Mouse (Mus musculus) right cerebral cortex, adult 2 months (tissue): ENCODE data around the gene Irgq.

Source experiments
- DNase-seq, 2 experiments: peaks; one replicate each; pipeline ENCODE4 v3.0.0; 2021 to 2022; ENCODE audit warnings: low spot score in 2 of 2

Gene Irgq

GRCm38 (mm10) chr7:24546634-24547389 lies 16.3 kb downstream of the Irgq start:
- peak; percentile 99 for DNase-seq

GRCm38 (mm10) chr7:24547534-24548036 lies 17.1 kb downstream of the Irgq start:
- no peak for DNase-seq

- DNase-seq = no peak
Measured at GRCm38 (mm10) chr7:24551985-24552759, 21.7 kb downstream of the Irgq start.

GRCm38 (mm10) chr7:24555786-24556185 lies 25.3 kb downstream of the Irgq start:
- DNase-seq = no peak

- no peak for DNase-seq
Measured at GRCm38 (mm10) chr7:24561450-24561849, 31.0 kb downstream of the Irgq start.

GRCm38 (mm10) chr7:24563191-24563836 lies 32.8 kb downstream of the Irgq start:
- no peak for DNase-seq

GRCm38 (mm10) chr7:24563837-24564206 lies 33.3 kb downstream of the Irgq start:
- DNase-seq = no peak

- DNase-seq = peak; percentile 67 to 75
Measured at GRCm38 (mm10) chr7:24564607-24565265, 34.2 kb downstream of the Irgq start.

- DNase-seq = no peak
Measured at GRCm38 (mm10) chr7:24565627-24566026, 35.1 kb downstream of the Irgq start.

GRCm38 (mm10) chr7:24566206-24566605 lies 35.7 kb downstream of the Irgq start:
- DNase-seq = no peak

GRCm38 (mm10) chr7:24568512-24568911 lies 38.0 kb downstream of the Irgq start:
- DNase-seq = no peak

- no peak for DNase-seq
Measured at GRCm38 (mm10) chr7:24571071-24571470, 40.6 kb downstream of the Irgq start.

- DNase-seq = no peak
Measured at GRCm38 (mm10) chr7:24572455-24572854, 42.0 kb downstream of the Irgq start.

GRCm38 (mm10) chr7:24574224-24574796 lies 43.8 kb downstream of the Irgq start:
- DNase-seq = no peak

GRCm38 (mm10) chr7:24577811-24578210 lies 47.3 kb downstream of the Irgq start:
- no peak for DNase-seq

- no peak for DNase-seq
Measured at GRCm38 (mm10) chr7:24584876-24585275, 54.4 kb downstream of the Irgq start.

- no peak for DNase-seq
Measured at GRCm38 (mm10) chr7:24585995-24586394, 55.5 kb downstream of the Irgq start.

- no peak for DNase-seq
Measured at GRCm38 (mm10) chr7:24586828-24587227, 56.3 kb downstream of the Irgq start.

GRCm38 (mm10) chr7:24587330-24588105 lies 57.0 kb downstream of the Irgq start, which contains the start of the genes Ethe1 and Zfp575:
Ethe1 (plus strand) TSS chr7:24587543.
Zfp575 (minus strand) TSS chr7:24587641.
- peak; percentile 83 to 87 for DNase-seq
